Mouse (Mus musculus) cerebellum, adult 9-11 months (tissue): ENCODE measurements around the gene Defb35.
"Not testable (repeated sequence)": the region's sequence is repeated elsewhere in the genome, so short reads cannot be mapped to it uniquely, and the experiment has no call there.

Source experiments
- DNase-seq: peaks from one replicate; pipeline ENCODE4 v3.0.0; 2022

Defb35 gene

GRCm38 (mm10) chr8:21938052-21938451, at the start of gene Defb35:
Defb35 (plus strand) TSS chr8:21938352.
- DNase-seq = not testable (repeated sequence)

GRCm38 (mm10) chr8:21906290-21906689, 31.9 kb upstream of the Defb35 start, which contains the start of gene Defb11:
Defb11 (minus strand) TSS chr8:21906412.
- DNase-seq = not testable (repeated sequence)

- no peak for DNase-seq
Observed at GRCm38 (mm10) chr8:21911931-21912330, 26.2 kb upstream of the Defb35 start.

- no peak for DNase-seq
Observed at GRCm38 (mm10) chr8:21912554-21912953, 25.6 kb upstream of the Defb35 start.

GRCm38 (mm10) chr8:21915625-21916024, 22.5 kb upstream of the Defb35 start:
- DNase-seq = no peak

GRCm38 (mm10) chr8:21930754-21931153, 7.4 kb upstream of the Defb35 start:
- DNase-seq = not testable (repeated sequence)

- DNase-seq = no peak
Observed at GRCm38 (mm10) chr8:21932610-21933009, 5.5 kb upstream of the Defb35 start, which contains the start of gene Defb15. Defb15 (minus strand) TSS chr8:21932710.

GRCm38 (mm10) chr8:21946462-21946861, 8.3 kb downstream of the Defb35 start, which contains the start of gene Defb13:
Defb13 (plus strand) TSS chr8:21946762.
- no peak for DNase-seq

- DNase-seq = no peak
Observed at GRCm38 (mm10) chr8:21947311-21948017, 9.3 kb downstream of the Defb35 start.

GRCm38 (mm10) chr8:21955321-21955720, 17.2 kb downstream of the Defb35 start:
- DNase-seq = no peak

- DNase-seq = no peak
Observed at GRCm38 (mm10) chr8:21956336-21956735, 18.2 kb downstream of the Defb35 start.

GRCm38 (mm10) chr8:21958414-21958813, 20.3 kb downstream of the Defb35 start, which contains the start of gene Fam90a1a:
Fam90a1a (plus strand) TSS chr8:21958714.
- no peak for DNase-seq

GRCm38 (mm10) chr8:21966646-21967045, 28.5 kb downstream of the Defb35 start:
- DNase-seq = no peak

GRCm38 (mm10) chr8:21969475-21969874, 31.3 kb downstream of the Defb35 start, which contains the start of gene Ccdc70:
Ccdc70 (plus strand) TSS chr8:21969775.
- no peak for DNase-seq

GRCm38 (mm10) chr8:21978193-21978592, 40.0 kb downstream of the Defb35 start:
- peak; percentile 33 for DNase-seq

- peak; percentile 28 for DNase-seq
Observed at GRCm38 (mm10) chr8:21981664-21982337, 43.6 kb downstream of the Defb35 start.
